Mouse (Mus musculus) frontal cortex, postnatal 25 days (tissue): Measurements from ENCODE around the gene Vash1.
A peak's percentile ranks its signal among the peaks of the same experiment; 100 is the strongest.

ENCODE experiments used
- DNase-seq, 2 experiments: peaks; one replicate each; pipeline ENCODE4 v3.0.0; 2022; ENCODE audit warnings: low spot score in 2 of 2

Vash1 gene

GRCm38 (mm10) chr12:86682178-86682577 is 3.7 kb downstream of the Vash1 start:
- no peak for DNase-seq

- no peak for DNase-seq
Observed at GRCm38 (mm10) chr12:86683698-86684097, 5.2 kb downstream of the Vash1 start.

- no peak for DNase-seq
Observed at GRCm38 (mm10) chr12:86685275-86685674, 6.8 kb downstream of the Vash1 start.

- no peak for DNase-seq
Observed at GRCm38 (mm10) chr12:86686551-86687330, 8.2 kb downstream of the Vash1 start.

- no peak for DNase-seq
Observed at GRCm38 (mm10) chr12:86687445-86687955, 9.0 kb downstream of the Vash1 start.

- no peak for DNase-seq
Observed at GRCm38 (mm10) chr12:86687971-86688573, 9.6 kb downstream of the Vash1 start.

GRCm38 (mm10) chr12:86688917-86689316 is 10.4 kb downstream of the Vash1 start:
- no peak for DNase-seq

- DNase-seq = no peak
Observed at GRCm38 (mm10) chr12:86690700-86691485, 12.4 kb downstream of the Vash1 start.

- DNase-seq = no peak
Observed at GRCm38 (mm10) chr12:86692471-86693356, 14.2 kb downstream of the Vash1 start.

GRCm38 (mm10) chr12:86693389-86693788 is 14.9 kb downstream of the Vash1 start:
- DNase-seq = no peak

GRCm38 (mm10) chr12:86694441-86694840 is 15.9 kb downstream of the Vash1 start:
- DNase-seq = no peak

- DNase-seq = no peak
Observed at GRCm38 (mm10) chr12:86697996-86698395, 19.5 kb downstream of the Vash1 start.

GRCm38 (mm10) chr12:86698537-86698936 is 20.0 kb downstream of the Vash1 start:
- DNase-seq = no peak

GRCm38 (mm10) chr12:86699965-86700926 is 21.7 kb downstream of the Vash1 start:
- DNase-seq = peak; percentile 60 to 64

- peak in 1 of 2 experiments; percentile 4 for DNase-seq
Observed at GRCm38 (mm10) chr12:86700927-86701310, 22.4 kb downstream of the Vash1 start.

- DNase-seq = no peak
Observed at GRCm38 (mm10) chr12:86701491-86701890, 23.0 kb downstream of the Vash1 start.

GRCm38 (mm10) chr12:86702690-86703089 is 24.2 kb downstream of the Vash1 start:
- DNase-seq = no peak

GRCm38 (mm10) chr12:86705843-86706242 is 27.3 kb downstream of the Vash1 start:
- DNase-seq = no peak

- DNase-seq = no peak
Observed at GRCm38 (mm10) chr12:86714026-86714425, 35.5 kb downstream of the Vash1 start.

- peak; percentile 78 for DNase-seq
Observed at GRCm38 (mm10) chr12:86715401-86715800, 36.9 kb downstream of the Vash1 start.
